Comparison of ENCODE assay signal across 13 mouse cellular contexts in the genomic region with DNA sequence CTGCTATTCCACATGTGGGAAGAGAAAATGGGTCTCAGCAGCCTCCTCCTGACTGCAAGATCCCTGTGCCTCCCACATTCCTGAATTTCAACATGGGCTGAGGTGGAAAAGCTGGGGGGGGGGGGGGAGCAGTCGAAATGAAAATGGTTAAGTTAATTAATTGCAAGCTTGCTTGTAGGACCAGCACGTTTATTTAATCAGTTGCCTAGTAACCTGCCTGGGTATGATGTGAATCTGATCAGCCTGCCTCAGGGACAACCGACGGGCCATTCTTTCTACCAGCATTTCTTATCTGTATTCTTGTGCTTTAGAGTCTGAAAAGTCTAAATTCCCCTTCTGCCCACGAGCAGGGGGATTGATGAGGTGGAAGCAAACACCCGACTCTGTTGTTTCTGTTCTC.
DNase-seq lines count a peak whose midpoint lies in the region; ATAC-seq lines count a peak whose summit lies in the region.
"Had no signal": no experiment of that assay in that cellular context is flagged by ENCODE, and none has a peak within 500 bp of the region (broad histone marks: within the 10 kb centered on the region; RNA-seq: fewer than 3 reads in every experiment).

No protein-coding gene starts in this region.

- H3K36me3 ChIP-seq in lung, embryonic 15.5 days = no peaks in the 10 kb centered on the region
- no peaks in the 10 kb centered on the region for H3K36me3 ChIP-seq in forebrain, embryonic 15.5 days
- no peaks in the 10 kb centered on the region for H3K36me3 ChIP-seq in stomach, embryonic 14.5 days (ENCODE audit: control insufficient read depth, insufficient read depth, low read length)

- ATAC-seq in lung, embryonic 15.5 days (ENCODE audit: borderline replicate concordance, extremely low read depth, low FRiP score, low TSS enrichment) = no peak
- 0 out of 2 replicates have a peak, but pooled peaks have one; percentile 26 for ATAC-seq in forebrain, embryonic 15.5 days (replicated peaks)
- no peak for ATAC-seq in stomach, embryonic 14.5 days (ENCODE audit: insufficient number of reproducible peaks, insufficient read depth, low FRiP score, low read depth)

- no peaks in the 10 kb centered on the region for H3K9me3 ChIP-seq in lung, embryonic 15.5 days
- H3K9me3 ChIP-seq in forebrain, embryonic 15.5 days = no peaks in the 10 kb centered on the region
- no peaks in the 10 kb centered on the region for H3K9me3 ChIP-seq in stomach, embryonic 14.5 days (ENCODE audit: control insufficient read depth, low read depth, low read length)

- H3K4me2 ChIP-seq in lung, embryonic 15.5 days = peak overlapping the region; percentile 29
- H3K4me2 ChIP-seq in forebrain, embryonic 15.5 days (replicated peaks) = no peak overlapping the region
- peak overlapping the region; percentile 15 for H3K4me2 ChIP-seq in stomach, embryonic 14.5 days (replicated peaks; ENCODE audit: low read depth, low read length)

- H3K4me3 ChIP-seq in lung, embryonic 15.5 days = no peak overlapping the region
- H3K4me3 ChIP-seq in forebrain, embryonic 15.5 days = no peak overlapping the region
- H3K4me3 ChIP-seq in stomach, embryonic 14.5 days (ENCODE audit: low read depth, low read length) = no peak overlapping the region

- WGBS in lung, embryonic 15.5 days = 6% methylated on average over 6 of the region's 6 CpGs
- WGBS in forebrain, embryonic 15.5 days = 4% methylated on average over 6 of the region's 6 CpGs
- WGBS in stomach, embryonic 14.5 days = 11% methylated on average over 6 of the region's 6 CpGs

- peaks cover 10% of the 10 kb centered on the region; the same call in 1 of the 2 replicates for H3K4me1 ChIP-seq in lung, embryonic 15.5 days
- H3K4me1 ChIP-seq in forebrain, embryonic 15.5 days = peaks cover 9% of the 10 kb centered on the region; the same call in 1 of the 2 replicates
- peaks cover 8% of the 10 kb centered on the region; the same call in 1 of the 2 replicates for H3K4me1 ChIP-seq in stomach, embryonic 14.5 days (ENCODE audit: control insufficient read depth, insufficient read depth, low read length)

- no peaks in the 10 kb centered on the region for H3K27me3 ChIP-seq in lung, embryonic 15.5 days
- no peaks in the 10 kb centered on the region for H3K27me3 ChIP-seq in forebrain, embryonic 15.5 days
- no peaks in the 10 kb centered on the region for H3K27me3 ChIP-seq in stomach, embryonic 14.5 days (ENCODE audit: control insufficient read depth, insufficient read depth, low read length)
- H3K27me3 ChIP-seq: CH12.LX had no signal

- H3K27ac ChIP-seq in lung, embryonic 15.5 days = no peak overlapping the region
- H3K27ac ChIP-seq in forebrain, embryonic 15.5 days (replicated peaks) = no peak overlapping the region
- no peak overlapping the region; the same call in 1 of the 2 replicates for H3K27ac ChIP-seq in stomach, embryonic 14.5 days (ENCODE audit: low read length)

- H3K9ac ChIP-seq in lung, embryonic 15.5 days = no peak overlapping the region
- no peak overlapping the region for H3K9ac ChIP-seq in forebrain, embryonic 15.5 days (replicated peaks)
- H3K9ac ChIP-seq in stomach, embryonic 14.5 days (replicated peaks; ENCODE audit: low read depth, low read length) = no peak overlapping the region

- no peak for DNase-seq in lung, postnatal 10 days
- peak; percentile 4 to 17 for DNase-seq in kidney, postnatal 4 days
- DNase-seq in urinary bladder, postnatal 4 days (ENCODE audit: low spot score in 2 of 2) = no peak
- no peak for DNase-seq in spleen, adult 18-20 months
- no peak for DNase-seq in frontal cortex, postnatal 14 days (ENCODE audit: low spot score in 2 of 2)
- DNase-seq: cerebellum, adult 11 months; heart, postnatal 36 days; right cerebral cortex, postnatal 4 days; thymus, postnatal 36 days had no signal

Comparison
In these comparisons a context has a peak if more than half of its experiments do, and no peak if none do; other contexts are left out.
1. DNase-seq: peak in kidney, postnatal 4 days (2 of 2); none in lung, postnatal 10 days (single experiment), urinary bladder, postnatal 4 days (0 of 2), spleen, adult 18-20 months (0 of 2) and frontal cortex, postnatal 14 days (0 of 2).